Comparison of ENCODE assay signal across 9 mouse cellular contexts in genomic region chr2:60879141-60879818, GRCm38 (mm10).
DNase-seq lines count a peak whose midpoint lies in the region; ATAC-seq and TF ChIP-seq lines count a peak whose summit lies in the region.
"Had no signal": no experiment of that assay in that cellular context is flagged by ENCODE, and none has a peak within 500 bp of the region (broad histone marks: within the 10 kb centered on the region; RNA-seq: fewer than 3 reads in every experiment).

No protein-coding gene starts in this region.

- H3K9me3 ChIP-seq in kidney, postnatal 0 days (replicated peaks; ENCODE audit: low read length): no peaks in the 10 kb centered on the region
- H3K9me3 ChIP-seq in embryonic facial prominence, embryonic 11.5 days (replicated peaks; ENCODE audit: control insufficient read depth, low read length): no peaks in the 10 kb centered on the region
- H3K9me3 ChIP-seq in limb, embryonic 12.5 days: no peaks in the 10 kb centered on the region
- H3K9me3 ChIP-seq in neural tube, embryonic 14.5 days (ENCODE audit: control insufficient read depth, low read length): no peaks in the 10 kb centered on the region

- WGBS in kidney, postnatal 0 days: 74% methylated on average over 5 of the region's 5 CpGs
- 44% methylated on average over 5 of the region's 5 CpGs for WGBS in embryonic facial prominence, embryonic 11.5 days
- 55% methylated on average over 5 of the region's 5 CpGs for WGBS in limb, embryonic 12.5 days
- WGBS in neural tube, embryonic 14.5 days: 34% methylated on average over 5 of the region's 5 CpGs

- peak overlapping the region; percentile 99; the same call in 1 of the 2 replicates for H3K4me3 ChIP-seq in kidney, postnatal 0 days (replicated peaks; ENCODE audit: low read depth, low read length)
- H3K4me3 ChIP-seq in embryonic facial prominence, embryonic 11.5 days (ENCODE audit: low read depth, low read length): peak overlapping the region; percentile 93
- H3K4me3 ChIP-seq in limb, embryonic 12.5 days (replicated peaks): peak overlapping the region; percentile 97
- peak overlapping the region; percentile 93; the same call in 1 of the 2 replicates for H3K4me3 ChIP-seq in neural tube, embryonic 14.5 days (ENCODE audit: low read depth, low read length)

- no peaks in the 10 kb centered on the region for H3K36me3 ChIP-seq in kidney, postnatal 0 days (ENCODE audit: insufficient read depth, low read length)
- no peaks in the 10 kb centered on the region for H3K36me3 ChIP-seq in embryonic facial prominence, embryonic 11.5 days (replicated peaks; ENCODE audit: control insufficient read depth, insufficient read depth, low read depth, low read length)
- H3K36me3 ChIP-seq in limb, embryonic 12.5 days: 0 out of 2 replicates have a peak, but pooled peaks cover 6% of the 10 kb centered on the region
- no peaks in the 10 kb centered on the region for H3K36me3 ChIP-seq in neural tube, embryonic 14.5 days (ENCODE audit: control insufficient read depth, insufficient read depth, low read length)

- peak overlapping the region; percentile 78 for H3K4me2 ChIP-seq in kidney, postnatal 0 days (ENCODE audit: low read length)
- H3K4me2 ChIP-seq in embryonic facial prominence, embryonic 11.5 days (ENCODE audit: low read depth, low read length): peak overlapping the region; percentile 83; the same call in 1 of the 2 replicates
- peak overlapping the region; percentile 67 for H3K4me2 ChIP-seq in limb, embryonic 12.5 days
- H3K4me2 ChIP-seq in neural tube, embryonic 14.5 days (ENCODE audit: low read depth, low read length): peak overlapping the region; percentile 82

- no peak overlapping the region for H3K9ac ChIP-seq in kidney, postnatal 0 days (ENCODE audit: low read depth, low read length)
- H3K9ac ChIP-seq in embryonic facial prominence, embryonic 11.5 days (replicated peaks; ENCODE audit: low read length): no peak overlapping the region; the same call in 1 of the 2 replicates
- peak overlapping the region; percentile 98 for H3K9ac ChIP-seq in limb, embryonic 12.5 days (replicated peaks)
- 0 out of 2 replicates have a peak overlapping the region, but pooled peaks have one; percentile 5 for H3K9ac ChIP-seq in neural tube, embryonic 14.5 days (replicated peaks; ENCODE audit: low read depth, low read length)

- H3K4me1 ChIP-seq in kidney, postnatal 0 days (replicated peaks; ENCODE audit: insufficient read depth, low read length): peaks cover 31% of the 10 kb centered on the region
- peaks cover 10% of the 10 kb centered on the region for H3K4me1 ChIP-seq in embryonic facial prominence, embryonic 11.5 days (ENCODE audit: control insufficient read depth, insufficient read depth, low read length)
- peaks cover 63% of the 10 kb centered on the region for H3K4me1 ChIP-seq in limb, embryonic 12.5 days (replicated peaks)
- H3K4me1 ChIP-seq in neural tube, embryonic 14.5 days (ENCODE audit: control insufficient read depth, insufficient read depth, low read length): peaks cover 19% of the 10 kb centered on the region; the same call in 1 of the 2 replicates

- no peak overlapping the region for H3K27ac ChIP-seq in kidney, postnatal 0 days
- no peak overlapping the region for H3K27ac ChIP-seq in embryonic facial prominence, embryonic 11.5 days (replicated peaks; ENCODE audit: low read depth, low read length)
- peak overlapping the region; percentile 54; the same call in 1 of the 2 replicates for H3K27ac ChIP-seq in limb, embryonic 12.5 days
- H3K27ac ChIP-seq in neural tube, embryonic 14.5 days (ENCODE audit: low read depth, low read length): no peak overlapping the region

- ATAC-seq in kidney, postnatal 0 days (replicated peaks; ENCODE audit: low FRiP score, low read depth): no peak
- no peak for ATAC-seq in embryonic facial prominence, embryonic 11.5 days (replicated peaks; ENCODE audit: insufficient number of reproducible peaks, low FRiP score, low TSS enrichment, low read depth)
- no peak for ATAC-seq in limb, embryonic 12.5 days (ENCODE audit: insufficient number of reproducible peaks, insufficient read depth, low FRiP score, low TSS enrichment, low read depth)
- ATAC-seq in neural tube, embryonic 14.5 days (ENCODE audit: low read depth): no peak

- no peak for DNase-seq in kidney, postnatal 0 days (ENCODE audit: low spot score)
- DNase-seq in kidney, adult 9 months: no peak
- DNase-seq in embryonic facial prominence, embryonic 11.5 days (ENCODE audit: low spot score): peak; percentile 35
- no peak for DNase-seq in urinary bladder, postnatal 14 days (ENCODE audit: low spot score)
- no peak for DNase-seq in right cerebral cortex, postnatal 36 days (ENCODE audit: low spot score in 2 of 2)
- DNase-seq in cerebellum, postnatal 25 days: no peak
- DNase-seq: kidney, postnatal 36 days had no signal

- no peaks in the 10 kb centered on the region for H3K27me3 ChIP-seq in kidney, postnatal 0 days (ENCODE audit: insufficient read depth, low read length)
- no peaks in the 10 kb centered on the region for H3K27me3 ChIP-seq in embryonic facial prominence, embryonic 11.5 days (ENCODE audit: control insufficient read depth, insufficient read depth, low read length)
- no peaks in the 10 kb centered on the region for H3K27me3 ChIP-seq in limb, embryonic 12.5 days
- peaks cover 4% of the 10 kb centered on the region; the same call in 1 of the 2 replicates for H3K27me3 ChIP-seq in neural tube, embryonic 14.5 days (ENCODE audit: control insufficient read depth, insufficient read depth, low read length)

- TF ChIP-seq CTCF in kidney, postnatal 0 days (IDR thresholded peaks at IDR 0.05; ENCODE audit: low read depth): no peak

Comparison
In these comparisons a context has a peak if more than half of its experiments do, and no peak if none do; other contexts are left out.
1. H3K9ac ChIP-seq: peak in limb, embryonic 12.5 days (single experiment) and neural tube, embryonic 14.5 days (single experiment); none in kidney, postnatal 0 days (single experiment) and embryonic facial prominence, embryonic 11.5 days (single experiment).
2. Peak in every context shown above with its lines, with median percentiles within 50 percentile points of each other: H3K4me2 ChIP-seq and H3K4me3 ChIP-seq.